Mouse (Mus musculus): ENCODE data around the gene Chst15.
A peak's percentile ranks its signal among the peaks of the same experiment; 100 is the strongest.

Chst15 gene

DNA sequence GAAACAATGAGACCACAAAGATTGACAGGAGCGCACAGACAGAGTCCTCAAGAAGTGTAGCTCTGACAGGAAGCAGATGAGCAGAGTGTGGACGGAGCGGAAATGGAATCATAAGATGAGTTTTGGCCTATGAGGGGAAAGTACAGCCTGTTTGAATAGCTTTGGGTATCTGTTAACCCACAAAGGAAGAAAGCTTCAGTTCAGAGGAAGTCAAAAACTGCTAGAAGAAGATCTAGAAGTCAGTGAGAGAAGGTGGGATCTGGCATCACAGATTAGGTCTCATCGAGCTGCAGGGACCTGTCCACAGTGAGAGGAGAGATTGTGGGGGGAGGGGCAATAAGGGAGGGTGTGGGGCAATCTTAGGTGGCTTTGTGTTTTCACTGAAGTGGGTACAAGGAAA, 18.3 kb upstream of the Chst15 start:
- no peak for DNase-seq (ENCODE audit: low spot score)

DNA sequence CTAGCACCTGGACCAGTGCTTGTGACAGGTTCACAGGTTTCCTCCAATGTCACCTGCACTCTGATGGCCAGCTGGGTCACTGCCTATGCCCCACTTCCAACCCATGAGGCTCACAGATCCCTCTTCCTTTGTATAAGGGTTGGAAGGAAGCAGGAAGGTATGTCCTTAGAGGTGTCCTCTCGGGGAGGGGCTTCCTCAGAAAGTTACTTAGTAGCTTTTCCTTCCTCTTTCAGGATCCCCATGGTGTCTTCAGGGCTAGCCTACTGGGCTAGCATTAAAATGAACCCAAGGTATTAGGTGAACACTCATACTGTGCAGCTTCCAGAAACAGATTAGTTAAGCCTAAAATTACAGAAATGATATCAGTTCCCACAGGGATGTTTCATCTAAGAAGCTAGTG, 16.1 kb upstream of the Chst15 start:
- DNase-seq (ENCODE audit: low spot score), result no peak

DNA sequence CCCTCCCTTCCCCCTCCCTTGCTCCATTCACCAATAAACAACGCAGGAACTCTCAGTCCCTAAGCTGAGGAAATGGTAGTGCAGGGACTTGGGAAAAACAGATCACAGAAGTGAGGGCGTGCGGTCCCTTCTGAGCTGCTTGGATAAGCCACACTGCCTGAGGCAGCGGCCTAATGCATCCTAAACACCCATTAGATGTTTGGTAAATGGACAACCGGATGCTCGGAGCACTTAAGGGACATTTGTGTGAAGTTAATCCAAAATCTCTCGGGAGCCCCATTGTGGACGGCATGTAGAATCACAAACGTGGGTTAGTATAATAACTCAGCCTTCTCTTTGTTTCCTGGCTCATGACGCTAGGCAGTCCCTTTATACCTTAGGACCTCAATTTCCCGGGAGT, 15.1 kb upstream of the Chst15 start:
- no peak for DNase-seq (ENCODE audit: low spot score)

DNA sequence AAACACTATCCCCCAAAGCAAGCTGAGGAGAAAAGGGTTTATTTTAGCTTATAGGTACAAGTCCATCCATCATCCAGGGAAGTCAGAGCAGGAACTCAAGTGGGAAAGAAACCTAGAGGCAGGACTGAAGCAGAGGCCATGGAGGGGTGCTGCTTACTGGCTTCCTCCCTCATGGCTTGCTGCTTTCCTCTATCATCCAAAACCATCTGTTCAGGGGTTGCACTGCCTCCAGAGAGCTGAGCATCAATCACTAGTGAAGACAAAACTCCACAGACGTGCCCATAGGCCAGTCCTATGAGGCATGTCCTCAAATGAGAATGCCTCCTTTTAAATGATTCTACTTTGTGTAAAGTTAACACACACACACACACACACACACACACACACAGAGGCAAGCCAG, 13.2 kb upstream of the Chst15 start:
- DNase-seq (ENCODE audit: low spot score), result no peak

DNA sequence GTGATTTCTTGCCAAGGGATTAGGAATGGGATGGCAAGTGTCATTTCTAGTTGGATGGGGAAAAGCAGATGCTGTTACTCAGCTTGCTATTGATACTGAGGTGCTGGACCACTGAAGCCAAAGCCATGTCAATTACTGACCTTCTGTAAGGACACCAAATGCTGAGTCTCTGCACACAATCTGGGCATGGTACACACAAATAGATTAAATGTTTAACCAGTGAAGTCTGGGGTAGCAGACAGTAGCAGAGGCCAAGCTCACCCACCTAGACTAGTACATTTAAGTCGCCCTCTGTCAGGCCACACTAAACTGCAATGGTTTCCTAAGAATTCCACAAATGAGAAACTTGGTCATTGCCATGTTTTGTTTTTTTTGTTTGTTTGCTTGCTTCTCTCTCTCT, 11.6 kb upstream of the Chst15 start:
- no peak for DNase-seq (ENCODE audit: low spot score)

DNA sequence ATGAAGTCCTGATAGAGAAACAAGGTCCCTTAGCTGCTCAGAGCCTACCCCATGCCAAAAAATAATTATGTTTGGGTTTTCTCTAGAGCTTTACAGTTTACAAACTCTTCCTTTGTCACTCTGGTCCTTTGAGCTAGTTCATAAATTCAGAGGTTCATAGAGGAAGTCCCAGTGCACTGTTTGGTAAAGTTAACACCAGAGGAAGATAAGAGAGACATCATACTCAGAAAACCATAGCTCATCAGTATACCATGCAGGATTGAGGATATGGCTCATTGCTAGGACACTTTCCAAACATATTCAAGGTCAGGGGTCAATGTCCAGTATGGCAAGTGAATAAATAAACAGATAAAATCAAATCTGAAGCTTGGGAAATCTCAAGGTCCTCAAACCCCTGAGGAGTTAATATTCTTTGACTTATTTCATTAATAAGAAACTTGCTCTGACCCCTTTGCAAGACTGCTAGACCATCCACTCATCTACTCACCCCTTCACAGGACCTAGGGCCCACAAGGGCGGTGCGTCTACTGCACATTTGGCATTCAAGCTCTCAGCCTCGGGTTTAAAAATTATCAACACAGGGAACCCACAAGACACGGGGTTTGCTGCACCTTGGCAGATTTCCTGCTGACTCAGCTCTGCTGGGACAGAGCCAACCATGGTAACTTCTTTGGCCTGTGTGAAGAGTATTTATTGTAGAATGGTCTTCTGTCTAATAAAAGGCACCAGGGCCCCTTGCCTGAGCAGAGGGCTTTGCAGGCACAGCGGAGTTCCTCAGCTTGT, 8.7 kb upstream of the Chst15 start:
- DNase-seq (ENCODE audit: low spot score), result peak; percentile 29

DNA sequence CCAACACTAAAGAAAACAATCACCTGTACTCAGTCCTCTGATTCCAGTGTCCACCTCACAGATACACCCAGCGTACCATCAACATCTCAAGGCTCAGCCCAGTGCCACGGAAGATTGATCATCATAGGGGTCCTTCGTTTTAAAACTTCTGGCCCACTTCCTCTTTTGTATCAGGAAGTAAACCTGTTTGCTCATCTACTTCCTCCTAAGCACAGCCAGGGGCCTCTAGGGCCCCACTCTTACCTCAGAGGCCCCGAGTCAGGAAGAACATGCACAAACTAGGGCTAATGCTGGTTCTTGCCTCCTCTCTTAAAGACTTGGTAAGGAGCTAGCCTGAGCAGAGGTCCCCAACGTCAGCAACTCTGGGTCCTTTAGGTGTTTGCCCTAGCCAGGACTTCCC, 6.4 kb upstream of the Chst15 start:
- DNase-seq (ENCODE audit: low spot score), result no peak

DNA sequence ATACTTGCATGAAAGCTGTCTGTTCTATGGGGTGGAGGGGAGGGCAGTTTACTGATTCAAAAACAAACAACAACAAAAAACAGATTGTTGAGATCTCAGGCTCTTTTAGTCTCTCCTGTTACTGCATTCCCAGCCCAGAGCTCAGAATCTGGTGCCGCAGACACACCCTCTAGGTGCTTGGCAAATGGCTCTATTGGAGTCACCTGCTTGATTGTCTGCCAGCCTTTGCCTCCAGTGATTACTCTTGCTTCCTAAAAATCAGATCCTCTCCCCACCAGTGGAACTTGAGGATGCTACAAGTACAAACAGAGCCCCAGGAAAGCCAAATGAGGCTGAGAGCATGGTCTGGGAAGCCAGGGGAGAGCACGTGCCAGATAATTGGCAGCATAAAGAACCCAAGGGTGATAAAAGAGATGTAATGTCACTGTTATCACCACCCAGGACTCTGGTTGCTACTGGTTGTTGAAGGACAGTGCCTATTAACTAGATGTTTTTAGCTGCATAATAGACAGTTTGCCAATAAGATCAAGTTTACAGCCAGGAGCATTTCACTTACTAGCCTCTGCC, 4.4 kb upstream of the Chst15 start:
- DNase-seq (ENCODE audit: low spot score), result no peak

DNA sequence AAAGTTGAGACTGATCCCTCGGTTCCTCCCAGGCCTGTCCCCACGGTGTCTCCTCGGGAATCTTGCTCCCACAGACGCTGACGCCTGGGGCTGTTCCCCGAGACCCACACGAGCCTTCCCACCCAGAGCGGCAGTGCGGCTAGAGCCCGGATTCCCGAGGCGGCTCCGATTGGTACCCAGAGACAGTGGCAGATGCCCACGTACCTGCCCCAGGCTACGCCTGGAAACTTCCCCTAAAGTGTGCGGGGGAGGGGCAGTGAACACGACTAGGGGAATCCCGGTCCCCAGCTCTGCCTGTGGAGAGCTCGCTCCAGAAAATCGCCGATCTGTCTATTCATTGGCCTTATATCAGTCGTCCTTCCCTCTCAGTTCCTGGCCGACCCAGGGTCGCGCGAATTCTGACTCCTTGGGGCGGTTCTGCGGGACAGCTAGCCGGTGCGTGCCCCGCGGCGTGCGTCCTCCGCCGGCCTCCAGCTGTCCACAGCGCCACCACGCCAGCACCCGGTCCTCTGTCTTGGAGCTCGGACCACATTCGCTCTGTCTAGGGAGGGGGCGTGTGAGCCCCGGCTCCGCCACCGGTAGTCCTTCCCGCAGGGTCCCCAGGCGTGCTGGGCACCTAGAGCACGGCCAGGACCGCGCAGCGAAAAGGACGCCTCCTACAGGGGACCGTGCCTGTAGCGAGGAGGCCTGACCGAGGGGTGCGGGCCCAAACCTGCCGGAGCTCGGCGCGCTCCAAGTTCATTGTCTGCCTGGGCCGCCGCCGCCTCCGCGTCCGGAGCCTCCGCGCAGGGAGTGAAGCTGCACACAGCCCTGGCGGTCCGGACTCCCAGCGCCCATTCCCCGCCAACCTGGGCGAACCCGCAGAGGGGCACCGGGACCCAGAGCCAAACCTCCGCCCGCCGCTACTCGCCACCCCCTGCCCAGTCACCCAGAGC, 660 bp downstream of the Chst15 start:
- DNase-seq (ENCODE audit: low spot score), result no peak

DNA sequence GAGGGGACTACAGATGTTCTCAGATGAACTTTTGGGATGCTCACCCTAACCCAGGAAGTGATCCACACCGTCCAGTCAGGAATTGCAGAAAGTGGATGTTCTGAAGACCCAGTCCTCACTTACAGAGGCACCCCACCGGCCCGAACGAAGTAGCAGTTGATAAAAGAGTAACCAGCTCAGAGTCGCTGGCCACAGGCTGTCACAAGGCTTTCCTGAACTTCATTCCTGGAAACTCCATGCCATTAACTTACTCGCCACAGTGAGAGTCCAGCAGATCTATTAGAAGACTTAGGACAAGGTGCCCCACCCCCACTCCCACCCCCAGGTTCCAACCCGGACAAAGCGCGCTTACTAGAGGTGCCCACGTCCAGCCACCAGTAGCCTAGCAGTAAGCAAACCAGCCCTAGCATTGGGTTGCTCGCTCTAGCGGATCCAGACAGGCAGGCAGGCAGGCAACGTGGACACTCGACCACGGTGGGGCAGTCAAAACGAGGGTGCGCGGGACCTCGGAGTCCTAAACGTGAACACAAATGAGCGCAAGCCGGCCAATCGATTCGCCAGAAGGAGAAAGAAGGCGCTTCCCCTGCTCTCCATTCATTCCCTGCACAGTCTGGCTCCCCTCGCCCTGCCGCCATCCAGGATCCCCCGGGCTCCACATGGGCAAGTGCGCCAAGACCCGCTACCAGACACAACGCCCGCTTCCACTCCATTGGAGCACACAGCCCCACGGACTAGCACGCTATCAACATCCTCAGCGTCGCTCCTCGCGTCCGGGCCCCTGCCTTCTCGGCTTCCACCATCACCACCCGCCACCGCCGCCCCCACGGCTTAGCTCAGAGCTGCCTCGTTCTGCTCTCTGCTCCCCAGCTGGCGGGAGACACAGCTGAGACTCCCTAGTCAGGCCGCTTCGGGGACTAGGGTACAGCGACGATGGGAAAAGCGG, 1.6 kb downstream of the Chst15 start:
- DNase-seq (ENCODE audit: low spot score), result no peak

DNA sequence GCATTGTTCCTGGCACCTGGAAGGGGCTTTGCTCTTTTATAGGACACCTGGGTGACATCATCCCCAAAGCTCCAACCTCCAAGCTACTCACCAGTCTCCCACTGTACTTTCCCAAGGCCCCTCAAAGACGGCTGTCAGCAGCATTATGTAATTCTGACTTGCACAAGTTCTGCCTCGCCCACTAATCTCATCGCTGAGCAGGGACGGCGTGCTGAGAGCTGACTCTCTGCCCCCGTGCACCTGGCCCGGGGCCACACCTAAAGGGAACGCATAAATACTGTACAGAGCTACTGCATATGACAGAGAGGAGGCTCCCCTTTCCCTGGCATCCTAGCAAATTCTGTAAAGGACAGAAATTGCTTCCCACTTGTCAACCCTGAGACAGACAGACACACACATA, 4.6 kb downstream of the Chst15 start:
- DNase-seq (ENCODE audit: low spot score), result no peak

DNA sequence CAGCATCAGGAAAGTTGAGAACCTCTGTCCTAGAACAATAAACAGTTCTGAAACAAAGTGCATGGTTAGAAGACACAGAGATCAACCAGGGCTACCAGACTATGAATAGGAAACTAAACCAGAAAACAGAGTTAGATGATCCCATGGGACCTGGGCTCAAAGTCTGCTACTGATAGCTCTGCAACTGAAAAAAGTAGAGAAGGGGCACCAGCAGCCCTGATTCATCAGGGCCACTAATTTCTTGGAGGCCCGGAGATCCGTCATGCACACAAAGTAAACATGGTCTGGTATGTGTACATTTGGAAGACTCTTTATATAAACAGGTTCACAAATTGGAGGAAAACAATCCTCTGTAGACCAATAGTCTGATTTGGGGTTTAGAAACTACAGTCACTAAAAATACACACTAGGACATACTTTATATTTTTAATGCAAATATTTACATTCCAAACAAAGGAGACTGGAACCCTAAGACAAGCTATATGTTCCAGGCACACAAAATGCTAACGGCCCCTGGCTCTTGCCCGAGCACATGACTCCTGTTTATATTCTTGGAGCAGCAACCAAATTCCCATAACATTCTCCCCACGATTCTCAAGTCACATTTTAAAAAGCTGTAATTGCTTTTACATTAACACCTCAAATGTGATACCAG, 8.4 kb downstream of the Chst15 start:
- DNase-seq (ENCODE audit: low spot score), result no peak

DNA sequence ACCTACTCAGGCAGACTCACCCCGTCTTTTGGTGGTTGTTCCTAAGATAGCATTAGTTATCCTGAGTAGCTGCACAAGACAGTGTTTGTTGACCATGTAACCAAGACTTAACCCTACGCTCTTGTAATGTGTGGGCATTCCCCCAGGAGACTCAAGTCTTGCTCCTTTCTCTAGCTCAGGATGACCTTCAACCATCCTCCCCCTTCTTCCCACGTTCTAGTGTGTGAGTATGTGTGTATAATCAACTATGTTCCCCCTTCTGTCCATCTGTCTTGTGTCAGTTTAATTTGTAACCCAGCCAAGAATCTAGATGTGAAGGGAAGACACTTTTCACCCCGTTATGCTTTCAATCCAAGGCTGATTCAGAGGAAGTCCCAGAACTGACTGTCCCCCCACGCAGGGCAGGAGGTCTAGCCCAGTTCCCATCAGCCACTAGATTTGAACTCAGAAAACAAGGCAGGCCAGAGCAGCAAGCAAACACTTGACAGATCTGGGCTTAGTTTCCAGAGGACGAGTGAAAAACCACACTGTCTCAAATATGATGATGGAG, 9.2 kb downstream of the Chst15 start:
- DNase-seq (ENCODE audit: low spot score), result no peak

DNA sequence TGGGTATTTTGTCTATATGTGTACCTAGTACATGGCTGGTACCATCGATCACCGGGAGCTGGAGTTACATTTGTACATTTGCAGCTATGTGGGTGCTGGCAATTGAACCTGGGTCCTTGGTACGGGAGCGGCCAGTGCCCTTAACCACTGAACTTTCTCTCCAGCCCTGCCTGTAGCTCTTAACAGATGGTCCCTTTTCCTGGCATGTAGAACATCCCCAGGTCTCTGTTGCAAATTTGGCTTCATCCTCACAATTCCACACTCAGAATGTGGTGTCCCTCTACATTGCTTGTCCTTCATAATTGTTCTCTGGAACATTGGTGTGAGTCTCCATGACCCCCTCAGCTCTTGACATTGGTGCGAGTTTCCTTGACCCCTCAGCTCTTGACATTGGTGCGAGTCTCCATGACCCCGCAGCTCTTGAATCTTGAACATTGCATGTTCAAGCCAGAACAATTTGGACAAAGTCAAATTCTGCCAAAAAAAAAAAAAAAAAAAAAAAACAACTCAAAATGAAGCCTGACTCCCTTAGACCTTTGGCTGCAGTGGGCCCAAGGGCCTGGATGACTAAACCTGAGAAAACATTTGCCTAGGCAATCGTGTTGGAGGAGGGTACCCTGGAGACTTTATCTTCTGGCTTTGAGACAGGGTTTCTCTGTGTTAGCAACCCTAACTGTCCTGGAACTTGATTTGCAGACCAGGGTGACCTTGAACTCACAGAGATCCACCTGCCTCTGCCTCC, 10.2 kb downstream of the Chst15 start:
- no peak for DNase-seq (ENCODE audit: low spot score)

DNA sequence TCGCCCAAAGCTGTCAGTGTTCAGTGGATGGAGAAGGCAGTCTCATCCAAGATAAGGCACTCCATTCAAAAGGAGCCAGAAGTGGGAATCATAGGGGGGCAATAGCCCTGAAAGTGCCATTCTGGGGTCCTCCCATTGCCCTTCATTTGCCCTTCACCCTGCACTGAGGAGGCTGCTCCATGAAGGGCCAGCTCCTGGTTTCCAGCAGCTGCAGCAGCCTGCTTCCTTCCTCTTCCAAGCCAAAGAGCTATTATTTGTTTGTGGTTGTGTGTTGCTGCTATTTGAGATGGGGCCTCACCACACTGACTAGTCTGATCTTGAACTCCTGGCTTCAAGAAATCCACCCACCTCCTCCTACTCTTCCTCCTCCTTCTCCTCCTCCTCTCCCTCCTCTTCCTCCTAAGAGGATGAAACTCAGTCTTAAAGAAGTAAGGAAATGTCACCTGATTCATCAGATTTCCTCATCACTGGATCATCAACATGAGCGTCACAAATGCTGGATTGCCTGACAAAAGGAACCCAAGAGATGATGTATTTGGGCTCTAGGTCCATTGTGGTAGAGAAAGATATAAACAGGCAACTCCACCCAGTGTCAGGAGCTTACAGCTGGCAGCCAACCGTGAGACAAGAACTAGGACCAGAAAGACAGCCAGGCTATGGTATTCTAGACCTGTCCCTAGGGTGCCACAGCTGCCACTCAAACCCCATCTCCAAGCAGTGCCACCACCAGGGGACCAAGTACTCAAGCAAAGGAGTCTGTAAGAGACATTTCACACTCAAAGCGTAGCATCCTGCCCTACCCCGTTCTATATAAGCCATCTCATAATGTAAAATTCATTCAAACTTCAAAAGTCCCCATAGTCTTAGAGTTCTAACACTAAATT, 11.3 kb downstream of the Chst15 start:
- DNase-seq (ENCODE audit: low spot score), result no peak

DNA sequence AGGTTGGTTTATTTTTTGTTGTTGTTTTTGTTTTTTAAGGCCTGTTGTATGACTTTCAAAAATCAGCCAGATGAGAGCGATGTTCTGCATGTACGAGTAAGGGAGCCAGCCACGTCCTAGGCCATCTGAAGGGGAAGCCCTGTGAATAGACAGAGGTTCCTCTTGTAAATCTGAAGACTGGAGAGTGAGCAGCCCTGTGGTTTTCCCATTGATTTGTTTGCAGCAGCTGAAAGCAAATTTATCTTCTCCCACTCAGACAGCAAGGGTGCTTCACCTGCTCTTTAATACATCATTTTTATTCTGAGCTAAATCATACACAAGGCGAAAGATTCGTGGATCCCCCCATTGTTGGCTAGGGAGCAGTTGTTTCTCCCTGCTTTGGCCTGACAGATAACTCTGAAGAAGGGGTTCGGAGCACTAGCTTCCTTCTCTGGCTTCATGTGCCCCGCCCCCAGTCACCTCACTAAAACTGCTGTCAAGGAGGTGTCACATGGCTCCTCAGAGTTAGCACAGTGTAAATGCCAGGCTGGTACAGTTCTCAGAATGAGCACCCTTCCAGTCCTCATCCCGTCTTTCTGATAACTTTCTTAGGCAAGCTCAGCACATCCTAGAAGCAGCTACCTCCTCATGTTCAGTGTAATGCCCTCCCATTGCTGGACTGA, 12.5 kb downstream of the Chst15 start:
- no peak for DNase-seq (ENCODE audit: low spot score)

DNA sequence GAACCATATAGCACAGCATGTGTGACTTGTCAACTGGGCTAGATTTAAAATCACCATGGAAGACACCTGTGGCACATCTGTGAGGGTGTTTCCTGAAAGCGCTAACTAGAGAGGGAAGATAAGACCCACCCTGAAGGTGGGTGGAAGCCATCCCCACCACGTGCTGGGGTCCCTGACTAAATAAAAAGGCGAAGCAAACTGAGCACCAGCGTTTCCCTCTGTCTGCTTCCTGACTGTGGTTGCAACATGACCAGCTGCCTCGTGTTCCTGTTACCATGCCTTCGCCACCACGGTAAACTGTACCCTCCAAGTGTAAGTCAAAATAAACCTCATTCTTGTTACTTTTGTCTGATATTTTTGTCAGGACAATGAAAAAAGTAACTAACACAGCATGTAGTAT, 13.0 kb downstream of the Chst15 start:
- no peak for DNase-seq (ENCODE audit: low spot score)

DNA sequence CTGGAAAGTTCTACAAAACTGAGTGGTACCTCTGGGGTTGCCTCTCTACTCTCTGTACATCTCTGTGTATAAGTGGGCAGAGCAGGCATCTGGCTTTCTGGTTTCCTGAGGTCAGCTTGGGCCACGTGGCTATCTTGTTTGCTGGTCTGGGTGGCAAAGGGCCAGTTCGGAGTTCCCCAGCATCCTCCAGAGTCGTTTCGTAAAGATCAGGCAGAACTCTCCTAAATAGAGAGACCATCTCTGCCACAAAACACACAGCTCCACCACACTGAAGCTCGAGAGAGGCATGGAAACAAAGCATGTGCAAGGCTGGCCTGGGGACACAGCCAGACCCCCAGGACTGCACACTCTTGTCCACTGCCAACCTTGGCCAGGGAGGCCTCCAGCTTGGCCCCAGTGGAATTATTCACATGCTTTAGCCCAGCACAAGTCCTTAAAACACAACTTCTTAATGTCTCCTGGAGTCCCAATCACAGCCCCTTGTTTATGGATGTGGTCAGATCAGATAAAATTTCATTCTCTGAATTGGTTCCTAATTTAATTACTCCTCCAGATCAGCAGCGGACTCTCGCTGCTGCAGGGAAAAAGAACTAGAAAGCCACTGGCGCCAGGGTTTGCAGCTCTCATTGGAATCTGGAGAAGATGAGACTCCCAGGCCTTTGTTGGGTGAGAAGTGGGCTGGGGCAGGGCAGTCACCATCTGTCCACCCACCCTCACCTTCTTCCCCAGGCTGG, 14.4 kb downstream of the Chst15 start:
- no peak for DNase-seq (ENCODE audit: low spot score)

Data from urinary bladder, postnatal 10 days (tissue).